Mouse (Mus musculus) testis, postnatal 14 days (tissue): ENCODE measurements around the gene Myh7b.

Experiments used
- DNase-seq: peaks from one replicate; pipeline ENCODE4 v3.0.0; 2021; ENCODE audit warnings: low spot score

The Myh7b gene

GRCm38 (mm10) chr2:155610978-155611377 is at the start of gene Myh7b:
Gene Myh7b (plus strand): TSS chr2:155611212.
- no peak for DNase-seq

- no peak for DNase-seq
Observed at GRCm38 (mm10) chr2:155562209-155562608, 48.8 kb upstream of the Myh7b start.

GRCm38 (mm10) chr2:155562934-155563333 is 48.1 kb upstream of the Myh7b start:
- no peak for DNase-seq

GRCm38 (mm10) chr2:155567751-155568150 is 43.3 kb upstream of the Myh7b start:
- no peak for DNase-seq

GRCm38 (mm10) chr2:155569223-155569807 is 41.7 kb upstream of the Myh7b start:
- no peak for DNase-seq

GRCm38 (mm10) chr2:155573001-155573400 is 38.0 kb upstream of the Myh7b start:
- no peak for DNase-seq

GRCm38 (mm10) chr2:155573996-155574395 is 37.0 kb upstream of the Myh7b start:
- no peak for DNase-seq

- DNase-seq, result no peak
Observed at GRCm38 (mm10) chr2:155574700-155575099, 36.3 kb upstream of the Myh7b start.

GRCm38 (mm10) chr2:155576656-155577055 is 34.4 kb upstream of the Myh7b start:
- no peak for DNase-seq

GRCm38 (mm10) chr2:155580331-155580730 is 30.7 kb upstream of the Myh7b start:
- DNase-seq, result no peak

GRCm38 (mm10) chr2:155582384-155582995 is 28.5 kb upstream of the Myh7b start:
- DNase-seq, result no peak

- no peak for DNase-seq
Observed at GRCm38 (mm10) chr2:155582996-155583395, 28.0 kb upstream of the Myh7b start.

GRCm38 (mm10) chr2:155583927-155584530 is 27.0 kb upstream of the Myh7b start:
- no peak for DNase-seq

GRCm38 (mm10) chr2:155585082-155585481 is 25.9 kb upstream of the Myh7b start:
- DNase-seq, result no peak

- no peak for DNase-seq
Observed at GRCm38 (mm10) chr2:155585486-155585885, 25.5 kb upstream of the Myh7b start.

- DNase-seq, result no peak
Observed at GRCm38 (mm10) chr2:155588136-155588535, 22.9 kb upstream of the Myh7b start.

GRCm38 (mm10) chr2:155589521-155589920 is 21.5 kb upstream of the Myh7b start:
- DNase-seq, result no peak

- DNase-seq, result no peak
Observed at GRCm38 (mm10) chr2:155590876-155591275, 20.1 kb upstream of the Myh7b start.

GRCm38 (mm10) chr2:155591676-155592075 is 19.3 kb upstream of the Myh7b start:
- no peak for DNase-seq

- peak; percentile 98 for DNase-seq
Observed at GRCm38 (mm10) chr2:155592137-155592853, 18.7 kb upstream of the Myh7b start, which contains the start of gene Gss. Gene Gss (minus strand): TSS chr2:155592810.

- no peak for DNase-seq
Observed at GRCm38 (mm10) chr2:155592854-155593283, 18.1 kb upstream of the Myh7b start.

- DNase-seq, result no peak
Observed at GRCm38 (mm10) chr2:155595516-155595915, 15.5 kb upstream of the Myh7b start.

GRCm38 (mm10) chr2:155603707-155604106 is 7.3 kb upstream of the Myh7b start:
- DNase-seq, result no peak
